Mouse (Mus musculus): ENCODE data around the gene Atf5. TPM values are rescaled to one million over a fixed set of nuclear protein-coding genes. Genes with fewer than 3 reads are reported as not detected.

Gene Atf5
- polyA plus RNA-seq, 1 experiment from 2014 or later: 6.9 TPM

DNA sequence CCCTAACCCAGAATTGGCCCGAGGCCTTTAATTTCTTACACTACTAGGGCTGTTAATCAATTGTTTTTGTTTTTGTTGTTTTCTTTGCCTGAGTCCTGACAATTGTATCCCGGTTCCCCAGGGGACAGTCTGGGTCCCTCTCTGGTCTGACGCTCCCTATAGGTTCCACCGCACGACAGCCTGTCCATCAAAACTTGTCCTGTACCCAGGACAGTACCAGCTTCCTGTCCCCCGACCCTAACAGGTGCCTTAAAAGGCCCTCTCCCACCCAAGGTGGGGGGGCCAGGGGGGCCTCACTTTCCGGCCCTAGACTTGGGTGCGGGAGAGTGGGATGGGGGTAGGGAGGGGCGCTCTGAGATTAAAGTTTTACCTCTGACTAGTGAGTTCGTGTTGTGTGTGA is 38.6 kb upstream of the Atf5 start:
- Histone ChIP-seq H3K4me3 (replicated peaks) (peak overlapping the region; percentile 49), H3K4me2 (peak overlapping the region; percentile 85), H3K27me3 (no peaks in the 10 kb centered on the region), H3K9me3 (no peaks in the 10 kb centered on the region), H3K27ac (peak overlapping the region; percentile 92), H3K4me1 (peaks cover 63% of the 10 kb centered on the region), H3K36me3 (replicated peaks) (peaks cover 13% of the 10 kb centered on the region), H3K9ac (peak overlapping the region; percentile 71)
- no peak for ATAC-seq (ENCODE audit: low FRiP score)
- WGBS: 36% methylated on average over 10 of the region's 10 CpGs

DNA sequence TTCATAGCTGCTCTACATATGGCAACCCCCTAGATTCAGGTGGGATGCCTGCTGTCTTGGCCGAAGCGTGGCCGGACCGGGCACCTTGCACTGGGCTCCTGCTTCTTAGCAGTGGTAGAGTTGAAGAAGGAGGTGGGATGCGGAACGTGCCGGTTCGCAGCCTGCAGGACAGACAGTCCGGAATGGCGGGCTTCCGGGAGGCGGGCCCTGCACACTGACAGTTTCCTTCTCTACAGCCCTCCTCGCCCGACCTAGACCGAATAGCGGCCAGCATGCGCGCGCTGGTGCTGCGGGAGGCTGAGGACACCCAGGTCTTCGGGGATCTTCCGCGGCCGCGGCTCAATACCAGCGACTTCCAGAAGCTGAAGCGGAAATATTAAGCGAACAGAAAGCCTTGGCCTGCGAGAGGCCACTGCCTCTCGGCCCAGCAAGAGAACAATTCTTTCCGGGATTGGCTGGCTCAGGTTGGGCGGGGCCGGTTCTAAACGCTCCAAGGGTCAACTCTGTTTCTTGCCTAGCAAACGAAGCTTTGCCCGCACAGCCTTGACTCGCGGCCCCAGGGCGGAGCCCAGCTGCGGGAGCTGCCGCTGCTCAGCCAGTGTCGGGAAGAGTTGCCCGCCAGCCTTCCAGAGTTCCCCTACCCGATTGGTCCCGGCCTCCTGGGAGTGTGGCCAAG is 38.0 kb upstream of the Atf5 start:
- WGBS: 2% methylated on average over 45 of the region's 45 CpGs
- Histone ChIP-seq H3K27ac (peak overlapping the region; percentile 92), H3K4me3 (replicated peaks) (peak overlapping the region; percentile 49), H3K9me3 (no peaks in the 10 kb centered on the region), H3K4me2 (peak overlapping the region; percentile 85), H3K27me3 (no peaks in the 10 kb centered on the region), H3K9ac (peak overlapping the region; percentile 71), H3K36me3 (replicated peaks) (peaks cover 13% of the 10 kb centered on the region), H3K4me1 (peaks cover 59% of the 10 kb centered on the region)
- ATAC-seq (ENCODE audit: low FRiP score): peak; percentile 22

DNA sequence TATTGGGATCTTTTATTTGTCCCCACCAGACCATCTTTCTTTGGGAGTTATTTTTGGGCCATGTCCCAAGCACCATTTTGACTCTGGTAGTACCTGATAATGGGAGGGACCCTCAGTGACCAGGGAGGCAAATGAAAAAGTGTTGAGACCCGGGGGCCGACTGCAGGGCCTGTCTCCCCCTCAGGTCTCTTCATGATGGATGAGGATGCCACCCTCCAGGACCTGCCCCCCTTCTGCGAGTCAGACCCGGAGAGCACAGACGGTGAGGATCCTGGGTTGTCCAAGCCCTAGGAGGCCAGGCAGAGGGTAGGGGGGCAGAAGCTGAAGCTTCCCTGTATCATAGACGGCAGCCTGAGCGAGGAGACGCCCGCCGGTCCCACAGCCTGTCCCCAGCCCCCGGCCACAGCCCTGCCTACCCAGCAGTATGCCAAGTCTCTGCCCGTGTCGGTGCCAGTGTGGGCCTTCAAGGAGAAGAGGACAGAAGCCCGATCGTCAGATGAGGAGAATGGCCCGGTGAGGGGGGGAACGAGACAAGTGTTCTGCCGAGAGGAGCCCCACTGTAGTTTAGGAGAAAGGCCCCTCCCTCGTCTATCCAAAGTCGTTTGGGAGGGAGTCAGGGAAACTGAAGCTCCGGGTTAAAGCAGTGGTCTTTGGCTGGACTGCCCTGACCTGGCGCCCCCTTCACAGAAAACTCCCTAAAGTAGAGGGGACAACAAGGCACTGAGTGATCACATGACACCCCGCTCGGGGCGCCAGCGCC is 37.3 kb upstream of the Atf5 start:
- Histone ChIP-seq H3K9me3 (no peaks in the 10 kb centered on the region), H3K9ac (peak overlapping the region; percentile 71), H3K27me3 (no peaks in the 10 kb centered on the region), H3K4me3 (replicated peaks) (peak overlapping the region; percentile 49), H3K27ac (peak overlapping the region; percentile 92), H3K4me1 (peaks cover 59% of the 10 kb centered on the region), H3K4me2 (peak overlapping the region; percentile 85), H3K36me3 (replicated peaks) (peaks cover 13% of the 10 kb centered on the region)
- ATAC-seq (ENCODE audit: low FRiP score): no peak
- WGBS: 38% methylated on average over 26 of the region's 26 CpGs

DNA sequence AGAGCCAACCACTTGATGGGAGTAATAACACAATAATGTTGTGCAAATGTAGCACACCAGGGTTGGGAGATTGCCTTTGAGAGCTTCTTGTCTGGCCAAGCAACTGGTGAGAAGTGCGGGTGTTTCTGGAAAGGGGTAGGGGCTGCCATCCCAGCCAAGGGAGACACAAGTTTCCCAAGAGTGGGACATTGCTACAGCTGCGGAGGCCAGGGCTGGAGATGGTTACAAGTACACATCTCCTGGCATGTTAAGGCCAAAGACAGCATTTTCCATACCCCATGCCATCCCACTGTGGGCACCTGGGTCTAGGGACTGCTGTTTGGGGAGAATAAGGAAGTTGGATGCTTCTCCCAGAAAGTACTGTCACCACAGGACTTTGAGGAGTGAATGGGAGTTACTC is 36.6 kb upstream of the Atf5 start:
- Histone ChIP-seq H3K9me3 (no peaks in the 10 kb centered on the region), H3K27ac (no peak overlapping the region), H3K4me3 (replicated peaks) (peak overlapping the region; percentile 4; the same call in 1 of the 2 replicates), H3K27me3 (no peaks in the 10 kb centered on the region), H3K4me2 (no peak overlapping the region; the same call in 1 of the 2 replicates), H3K36me3 (replicated peaks) (peaks cover 13% of the 10 kb centered on the region), H3K9ac (no peak overlapping the region), H3K4me1 (peaks cover 54% of the 10 kb centered on the region)
- WGBS: 93% methylated on average over 2 of the region's 2 CpGs
- no peak for ATAC-seq (ENCODE audit: low FRiP score)

DNA sequence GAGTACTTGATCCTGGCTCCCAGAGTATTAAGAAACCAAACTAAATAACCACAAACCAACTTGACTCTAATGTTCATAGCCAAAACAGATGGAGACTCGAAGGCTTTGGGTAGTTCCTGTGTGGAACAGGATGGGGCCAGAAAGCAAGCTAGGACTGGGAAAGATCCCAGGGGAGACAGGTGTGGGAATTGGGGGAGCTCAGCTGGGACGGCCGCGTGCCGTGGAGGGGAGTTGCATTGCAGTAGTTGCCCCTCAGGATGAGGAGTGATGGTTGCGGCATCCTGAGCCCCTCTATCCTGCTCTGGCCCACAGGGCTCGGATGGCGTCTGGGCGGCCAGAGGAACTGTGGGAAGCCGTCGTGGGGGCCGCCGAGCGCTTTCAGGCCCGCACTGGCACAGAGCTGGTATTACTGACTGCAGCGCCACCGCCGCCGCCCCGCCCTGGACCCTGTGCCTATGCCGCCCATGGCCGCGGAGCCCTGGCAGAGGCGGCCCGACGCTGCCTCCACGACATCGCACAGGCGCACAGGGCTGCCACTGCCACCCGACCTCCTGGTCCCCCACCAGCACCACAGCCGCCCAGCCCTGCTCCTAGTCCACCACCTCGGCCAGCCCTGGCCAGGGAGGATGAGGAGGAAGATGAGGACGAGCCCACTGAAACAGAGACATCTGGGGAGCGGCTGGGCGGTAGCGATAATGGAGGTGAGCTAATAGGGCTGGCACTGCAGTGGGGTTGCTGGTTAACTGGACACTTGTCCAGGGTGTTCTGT is 36.0 kb upstream of the Atf5 start:
- Histone ChIP-seq H3K9me3 (no peaks in the 10 kb centered on the region), H3K4me2 (no peak overlapping the region), H3K4me3 (replicated peaks) (peak overlapping the region; percentile 4; the same call in 1 of the 2 replicates), H3K9ac (no peak overlapping the region), H3K27ac (no peak overlapping the region), H3K4me1 (peaks cover 55% of the 10 kb centered on the region), H3K36me3 (replicated peaks) (peaks cover 13% of the 10 kb centered on the region), H3K27me3 (no peaks in the 10 kb centered on the region)
- WGBS: 91% methylated on average over 36 of the region's 36 CpGs
- ATAC-seq (ENCODE audit: low FRiP score): no peak

DNA sequence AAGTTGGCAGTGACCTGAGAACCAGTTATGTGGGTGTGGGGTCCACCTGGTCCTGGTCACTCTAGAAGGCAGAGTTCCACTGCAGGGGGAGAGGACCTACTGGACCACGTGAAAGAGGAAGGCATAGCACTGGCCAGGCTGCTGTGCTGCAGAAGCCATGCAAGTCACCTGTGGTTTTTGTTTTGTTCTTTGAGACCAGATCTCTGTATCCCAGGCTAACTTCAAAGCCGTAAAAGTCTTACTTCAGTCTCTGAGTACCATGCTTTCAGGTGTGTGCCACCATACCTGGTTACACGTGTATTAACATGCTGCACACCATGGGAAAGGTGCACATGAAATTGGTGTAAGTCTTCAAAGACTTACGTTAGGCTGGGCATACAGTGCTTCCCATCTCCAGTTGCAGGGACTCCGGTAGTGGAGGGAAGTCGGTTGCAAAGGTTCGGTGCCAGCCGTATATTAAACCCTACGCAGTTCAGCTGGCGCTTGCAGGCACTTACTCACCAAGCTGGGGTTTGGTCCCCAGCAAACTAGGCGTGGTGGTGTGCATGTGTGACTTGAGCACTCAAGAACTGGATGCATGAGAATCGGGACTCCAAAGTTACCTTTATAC is 35.3 kb upstream of the Atf5 start:
- Histone ChIP-seq H3K9me3 (no peaks in the 10 kb centered on the region), H3K4me2 (peak overlapping the region; percentile 89; the same call in 1 of the 2 replicates), H3K4me1 (peaks cover 56% of the 10 kb centered on the region), H3K9ac (no peak overlapping the region), H3K36me3 (replicated peaks) (peaks cover 14% of the 10 kb centered on the region), H3K4me3 (replicated peaks) (no peak overlapping the region), H3K27me3 (no peaks in the 10 kb centered on the region), H3K27ac (no peak overlapping the region)
- no peak for ATAC-seq (ENCODE audit: low FRiP score)
- WGBS: 94% methylated on average over 12 of the region's 12 CpGs

DNA sequence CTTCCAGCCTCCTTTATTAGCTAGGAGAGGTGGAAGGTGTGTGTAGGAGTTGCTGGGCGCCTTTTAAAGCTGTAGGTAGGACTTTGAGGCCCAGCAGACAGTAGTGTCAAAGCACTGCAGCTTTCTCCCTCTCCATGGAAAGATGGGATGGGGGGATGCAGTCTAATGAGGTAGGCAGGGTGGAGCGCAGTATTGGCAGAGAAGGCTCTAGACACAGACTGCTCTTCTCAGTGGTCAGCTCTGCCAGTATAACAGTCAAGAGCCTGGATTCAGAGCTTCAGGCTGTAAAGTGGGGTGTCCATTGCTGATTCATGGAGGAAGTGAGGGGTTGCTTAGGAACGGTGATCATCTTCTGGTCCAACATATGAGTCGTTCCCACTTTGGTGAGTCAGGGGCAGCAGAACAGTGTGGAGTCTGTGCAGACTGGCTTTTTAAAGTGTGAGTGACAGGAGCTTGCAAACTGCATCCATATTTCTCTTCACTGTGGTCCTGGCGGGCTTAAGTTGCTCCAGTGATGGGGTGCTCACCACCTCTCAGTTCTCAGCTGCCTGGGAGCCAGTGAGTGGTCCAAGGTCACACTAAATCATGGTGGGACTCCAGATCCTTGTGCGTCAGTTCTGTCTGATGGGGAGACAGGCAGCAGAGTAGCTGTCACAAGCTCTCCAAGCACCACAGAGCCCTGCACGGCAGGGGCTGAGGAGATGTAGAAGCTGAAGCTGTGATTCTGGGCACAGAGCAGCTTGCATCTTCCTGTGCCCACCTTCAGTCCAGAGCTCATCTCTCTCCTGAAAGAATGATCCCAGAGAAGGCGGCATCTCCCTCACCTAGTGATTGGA is 34.5 kb upstream of the Atf5 start:
- no peaks in the 10 kb centered on the region for H3K9me3 ChIP-seq
- H3K9ac ChIP-seq: peak overlapping the region; percentile 84
- H3K4me2 ChIP-seq: peak overlapping the region; percentile 89
- peaks cover 50% of the 10 kb centered on the region for H3K4me1 ChIP-seq
- peak overlapping the region; percentile 80 for H3K4me3 ChIP-seq (replicated peaks)
- no peaks in the 10 kb centered on the region for H3K27me3 ChIP-seq
- H3K27ac ChIP-seq: peak overlapping the region; percentile 97
- ATAC-seq (ENCODE audit: low FRiP score): no peak
- H3K36me3 ChIP-seq (replicated peaks): peaks cover 20% of the 10 kb centered on the region
- WGBS: 86% methylated on average over 8 of the region's 8 CpGs

DNA sequence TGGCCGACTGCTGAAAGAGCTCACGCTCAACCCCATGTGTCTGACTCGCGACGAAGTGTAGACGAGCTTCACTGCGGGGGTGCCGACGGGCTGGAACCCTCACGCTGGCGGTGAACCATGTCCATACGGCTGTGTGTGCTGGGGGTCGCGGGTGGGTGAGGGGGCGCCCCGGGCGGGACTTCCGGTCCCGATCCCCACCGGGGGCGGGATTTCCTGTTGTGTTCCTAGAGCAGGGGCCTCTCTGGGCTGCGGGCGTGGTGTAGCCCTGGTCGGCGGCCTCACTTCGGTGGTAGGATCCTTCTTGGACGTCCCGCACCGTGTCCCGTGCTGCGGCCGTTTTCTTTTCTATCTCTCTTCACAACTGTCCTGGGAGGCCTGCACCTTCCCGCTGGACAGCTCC is 33.7 kb upstream of the Atf5 start:
- Histone ChIP-seq H3K27ac (peak overlapping the region; percentile 97), H3K9me3 (no peaks in the 10 kb centered on the region), H3K4me1 (peaks cover 41% of the 10 kb centered on the region), H3K36me3 (replicated peaks) (peaks cover 28% of the 10 kb centered on the region), H3K4me2 (peak overlapping the region; percentile 89), H3K4me3 (replicated peaks) (peak overlapping the region; percentile 80), H3K27me3 (no peaks in the 10 kb centered on the region), H3K9ac (peak overlapping the region; percentile 84)
- WGBS: under 1% methylated on average over 26 of the region's 33 CpGs
- ATAC-seq (ENCODE audit: low FRiP score): peak; percentile 53

DNA sequence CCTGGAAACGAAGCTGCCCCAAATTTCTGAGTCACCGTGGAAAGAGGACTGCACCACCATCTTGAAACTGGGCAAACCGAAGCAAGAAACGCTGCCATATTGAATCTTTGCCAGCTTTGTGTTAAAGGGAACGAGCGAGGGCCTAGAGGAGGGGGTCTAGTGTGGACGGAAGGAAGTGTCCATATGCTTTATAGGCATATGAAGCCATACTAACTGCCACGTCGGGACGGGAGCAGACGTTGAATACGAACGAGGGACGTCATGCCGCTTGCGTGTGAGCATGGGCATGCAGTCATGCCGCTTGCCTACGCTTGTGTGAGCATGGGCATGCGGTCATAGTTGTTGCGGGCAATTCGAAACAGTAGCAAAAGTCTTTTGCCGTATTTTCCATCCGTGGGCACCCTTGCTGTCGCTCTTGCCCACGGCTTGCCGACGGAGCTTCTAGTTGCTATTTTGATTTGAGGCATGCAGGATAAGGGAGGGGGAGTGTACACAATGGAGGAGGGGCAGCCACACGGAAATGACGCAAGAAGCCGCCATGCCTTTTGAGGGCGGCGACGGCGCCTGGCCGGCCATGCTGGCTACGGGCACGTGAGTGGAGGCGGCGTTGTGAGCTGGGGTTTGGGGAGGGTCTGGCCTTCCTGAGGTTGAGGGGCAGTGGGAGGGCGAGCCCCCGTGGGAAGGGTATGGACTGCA is 33.1 kb upstream of the Atf5 start:
- peak overlapping the region; percentile 97 for H3K27ac ChIP-seq
- peak; percentile 77 for ATAC-seq (ENCODE audit: low FRiP score)
- peak overlapping the region; percentile 89 for H3K4me2 ChIP-seq
- peaks cover 36% of the 10 kb centered on the region for H3K4me1 ChIP-seq
- WGBS: 1% methylated on average over 41 of the region's 41 CpGs
- H3K36me3 ChIP-seq (replicated peaks): peaks cover 34% of the 10 kb centered on the region
- H3K9ac ChIP-seq: peak overlapping the region; percentile 84
- H3K27me3 ChIP-seq: no peaks in the 10 kb centered on the region
- peak overlapping the region; percentile 80 for H3K4me3 ChIP-seq (replicated peaks)
- H3K9me3 ChIP-seq: no peaks in the 10 kb centered on the region

DNA sequence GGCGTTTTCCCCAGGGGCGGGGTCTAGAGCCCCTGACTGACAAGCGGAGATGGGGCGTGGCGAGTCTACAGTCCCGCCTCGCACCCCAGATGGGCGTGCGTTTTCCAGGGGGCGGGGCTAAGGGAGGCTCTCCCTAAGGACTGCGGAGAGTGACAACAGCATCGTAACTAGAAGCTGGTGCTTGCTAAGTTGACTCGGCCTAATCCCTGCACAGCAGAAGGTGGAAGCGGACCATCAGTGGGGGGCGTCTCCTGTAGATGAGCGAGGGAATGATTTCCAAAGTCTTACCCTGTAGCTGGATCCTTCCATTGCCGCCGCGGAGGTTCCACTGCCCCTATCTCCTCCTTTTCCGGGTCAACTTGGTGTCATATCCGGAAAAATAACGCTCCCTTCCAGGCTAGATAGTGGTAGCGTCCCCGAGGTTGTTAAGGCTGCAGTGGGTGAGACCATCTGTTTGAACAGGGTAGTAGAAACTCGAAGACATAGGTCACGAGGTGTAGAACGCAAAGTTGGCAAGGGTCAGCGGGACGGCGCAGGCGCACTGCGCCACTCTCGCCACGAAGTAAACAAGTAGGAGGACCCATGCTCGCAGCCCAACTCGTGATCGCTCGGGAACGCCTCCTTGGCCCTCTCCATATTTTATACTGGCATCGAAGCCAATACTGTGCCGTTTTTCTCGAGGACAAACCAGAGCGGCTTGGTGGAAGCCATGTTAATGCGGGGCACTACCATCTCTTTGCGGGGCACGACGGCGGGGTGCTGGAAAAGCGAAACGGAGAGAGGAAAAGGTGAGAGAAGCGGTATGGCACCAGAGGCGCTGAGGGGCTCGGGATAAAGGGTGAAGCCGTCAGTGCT is 32.3 kb upstream of the Atf5 start, which contains the start of the genes Akt1s1 and Tbc1d17:
Akt1s1 (plus strand) TSS at position 431 of the 855 bp plus-strand sequence.
Tbc1d17 (minus strand) TSS at position 519 of the 855 bp plus-strand sequence.
- no peaks in the 10 kb centered on the region for H3K9me3 ChIP-seq
- H3K9ac ChIP-seq: peak within 1 kb of the TSS; percentile 84
- peak; percentile 82 for ATAC-seq (ENCODE audit: low FRiP score)
- peak within 1 kb of the TSS; percentile 97 for H3K27ac ChIP-seq
- under 1% methylated on average over 54 of the region's 54 CpGs for WGBS
- peaks cover 42% of the 10 kb centered on the region for H3K36me3 ChIP-seq (replicated peaks)
- peak within 1 kb of the TSS; percentile 89 for H3K4me2 ChIP-seq
- peaks cover 30% of the 10 kb centered on the region for H3K4me1 ChIP-seq
- peak within 1 kb of the TSS; percentile 80 for H3K4me3 ChIP-seq (replicated peaks)
- H3K27me3 ChIP-seq: no peaks in the 10 kb centered on the region
